Mouse (Mus musculus) hindbrain, embryonic 14.5 days (tissue): ENCODE measurements around the gene Magea10. TPM values are rescaled to one million over a fixed set of nuclear protein-coding genes. Genes with fewer than 3 reads are reported as not detected.

Experiments
- ATAC-seq: fragments of 200-750 bp; cut with Nextera tagmentation; 2 replicates; pipeline ENCODE4 v1.8.0; 2017; ENCODE audit warnings: moderate number of reproducible peaks, mild to moderate bottlenecking, moderate TSS enrichment, moderate library complexity; ENCODE audit not compliant: low FRiP score
- DNase-seq: peaks from one replicate; pipeline ENCODE4 v3.0.0-alpha.2; 2015; ENCODE audit warnings: low spot score
- H3K27ac ChIP-seq: fragments of 300-500 bp; sonication (generic); 2 replicates; pipeline ENCODE4 v1.5.1; 2014; ENCODE audit warnings: mild to moderate bottlenecking, moderate library complexity
- H3K27me3 ChIP-seq: fragments of 300-500 bp; sonication (generic); 2 replicates; pipeline ENCODE4 v1.6.1; 2014; ENCODE audit warnings: mild to moderate bottlenecking, low read length, mixed read lengths; ENCODE audit not compliant: control insufficient read depth, insufficient read depth
- H3K36me3 ChIP-seq: fragments of 300-500 bp; sonication (generic); replicated peaks from 2 replicates; pipeline ENCODE4 v1.6.1; 2014; ENCODE audit not compliant: control insufficient read depth, insufficient read depth
- H3K4me1 ChIP-seq: fragments of 300-500 bp; sonication (generic); replicated peaks from 2 replicates; pipeline ENCODE4 v1.6.1; 2014; ENCODE audit warnings: antibody characterized with exemption, low read length, mixed read lengths; ENCODE audit not compliant: control insufficient read depth, insufficient read depth
- H3K4me2 ChIP-seq: fragments of 300-500 bp; sonication (generic); replicated peaks from 2 replicates; pipeline ENCODE4 v1.6.1; 2014; ENCODE audit warnings: mild to moderate bottlenecking, moderate library complexity
- H3K4me3 ChIP-seq: fragments of 300-500 bp; sonication (generic); replicated peaks from 2 replicates; pipeline ENCODE4 v1.5.1; 2014; ENCODE audit warnings: mild to moderate bottlenecking, low read length
- H3K9ac ChIP-seq: fragments of 300-500 bp; sonication (generic); 2 replicates; pipeline ENCODE4 v1.6.1; 2014
- H3K9me3 ChIP-seq: fragments of 300-500 bp; sonication (generic); 2 replicates; pipeline ENCODE4 v1.6.1; 2016; ENCODE audit warnings: low read length; ENCODE audit not compliant: control insufficient read depth
- WGBS: fragments of 180-500 bp; shearing (Covaris S2); extraction: QIAGEN DNeasy Blood & Tissue Kit; methylation state at CpG from one replicate; pipeline ENCODE4 v1.1.7; 2014; 5-methylcytosine and 5-hydroxymethylcytosine counted together
- polyA plus RNA-seq: library from polyadenylated mRNA; unstranded; fragments of >200 nt; fragmentation: Nextera tagmentation; extraction: Ambion mirVana; gene quantifications from 2 replicates; pipeline ENCODE4 v1.2.1, GENCODE M21; 2014

Gene Magea10
- polyA plus RNA-seq, result not detected in 2 replicates

- H3K36me3 ChIP-seq, result no peaks in the 10 kb centered on the region
- no peak within 1 kb of the TSS for H3K27ac ChIP-seq
- no peak within 1 kb of the TSS for H3K9ac ChIP-seq
- no peaks in the 10 kb centered on the region for H3K27me3 ChIP-seq
- ATAC-seq (no peak), DNase-seq (no peak)
- H3K4me2 ChIP-seq, result no peak within 1 kb of the TSS
- 92% methylated on average over 6 of the region's 6 CpGs for WGBS
- H3K9me3 ChIP-seq, result no peaks in the 10 kb centered on the region
- H3K4me3 ChIP-seq, result no peak within 1 kb of the TSS
- H3K4me1 ChIP-seq, result no peaks in the 10 kb centered on the region
These were observed at the start of gene Magea10 for GRCm38 (mm10) chrX:72386758-72387157. TSS of gene Magea10 (minus strand) at chrX:72386858.

- Histone ChIP-seq H3K4me3 (no peak overlapping the region), H3K4me2 (no peak overlapping the region), H3K9ac (no peak overlapping the region), H3K9me3 (no peaks in the 10 kb centered on the region), H3K27ac (no peak overlapping the region), H3K4me1 (no peaks in the 10 kb centered on the region), H3K27me3 (no peaks in the 10 kb centered on the region), H3K36me3 (no peaks in the 10 kb centered on the region)
- DNase-seq, result no peak
- 86% methylated on average over 1 of the region's 1 CpGs for WGBS
- ATAC-seq, result no peak
These were observed 4.7 kb downstream of the Magea10 start for GRCm38 (mm10) chrX:72381972-72382371.

Other genes with a start within 250 kb of the Magea10 start
- not detected in 2 replicates for gene Magea4, start 164.8 kb downstream of the Magea10 start, polyA plus RNA-seq
- gene Gabre, start 112.1 kb downstream of the Magea10 start, polyA plus RNA-seq, result 0.67 and 0.92 TPM in 2 replicates